In genomic region chr10:13868371-13869321, GRCm38 (mm10) we compare ENCODE assay signal across 8 mouse cellular contexts. TPM values are rescaled to one million over a fixed set of nuclear protein-coding genes. Genes with fewer than 3 reads are reported as not detected.
DNase-seq lines count a peak whose midpoint lies in the region; ATAC-seq and TF ChIP-seq lines count a peak whose summit lies in the region.

TSS of gene Aig1 (minus strand) at chr10:13868980.

- no peak for TF ChIP-seq POLR2A in heart, adult 2 months (IDR thresholded peaks at IDR 0.05; ENCODE audit: insufficient read depth, low read depth, low read length)
- no peak for TF ChIP-seq POLR2A in kidney, adult 2 months (IDR thresholded peaks at IDR 0.05; ENCODE audit: low read depth, low read length)

- H3K9ac ChIP-seq in embryonic facial prominence, embryonic 12.5 days, result peak within 1 kb of the TSS; percentile 64
- peak within 1 kb of the TSS; percentile 77 for H3K9ac ChIP-seq in heart, adult 2 months (ENCODE audit: low read depth, low read length)
- H3K9ac ChIP-seq in midbrain, embryonic 11.5 days (ENCODE audit: low read length), result peak within 1 kb of the TSS; percentile 86

- H3K9me3 ChIP-seq in embryonic facial prominence, embryonic 12.5 days, result no peaks in the 10 kb centered on the region
- H3K9me3 ChIP-seq in limb, embryonic 10.5 days (replicated peaks), result no peaks in the 10 kb centered on the region
- H3K9me3 ChIP-seq in midbrain, embryonic 11.5 days (ENCODE audit: control insufficient read depth, low read length), result no peaks in the 10 kb centered on the region; the same call in 1 of the 2 replicates

- peak; percentile 61 for TF ChIP-seq CTCF in heart, adult 2 months (IDR thresholded peaks at IDR 0.05)
- TF ChIP-seq CTCF in kidney, adult 2 months (conservative IDR thresholded peaks at IDR 0.05; ENCODE audit: insufficient read depth, insufficient read length, low read depth, low read length), result no peak

- H3K79me2 ChIP-seq in heart, adult 2 months (replicated peaks; ENCODE audit: control insufficient read depth, insufficient read depth, low read length), result no peaks in the 10 kb centered on the region; the same call in 1 of the 2 replicates

- no peaks in the 10 kb centered on the region for H3K36me3 ChIP-seq in embryonic facial prominence, embryonic 12.5 days
- no peaks in the 10 kb centered on the region for H3K36me3 ChIP-seq in heart, adult 2 months (ENCODE audit: control insufficient read depth, insufficient read depth, low read length)
- H3K36me3 ChIP-seq in kidney, adult 2 months (ENCODE audit: control insufficient read depth, insufficient read depth, low read length), result no peaks in the 10 kb centered on the region
- no peaks in the 10 kb centered on the region for H3K36me3 ChIP-seq in limb, embryonic 10.5 days
- no peaks in the 10 kb centered on the region for H3K36me3 ChIP-seq in midbrain, embryonic 11.5 days (ENCODE audit: control insufficient read depth, insufficient read depth, low read length)

- peak; percentile 84 for DNase-seq in adrenal gland, postnatal 25 days
- peak; percentile 88 to 90 for DNase-seq in heart, adult 2 months
- peak; percentile 87 for DNase-seq in kidney, adult 2 months
- peak; percentile 72 for DNase-seq in limb, embryonic 10.5 days (ENCODE audit: low spot score)
- peak; percentile 93 for DNase-seq in midbrain, embryonic 11.5 days (ENCODE audit: low spot score, missing footprints)
- peak; percentile 71 for DNase-seq in right cerebral cortex, postnatal 4 days
- DNase-seq in yolk sac, embryonic 10.5 days (ENCODE audit: low spot score), result peak; percentile 76

- H3K4me2 ChIP-seq in embryonic facial prominence, embryonic 12.5 days (replicated peaks), result peak within 1 kb of the TSS; percentile 73
- peak within 1 kb of the TSS; percentile 73 for H3K4me2 ChIP-seq in midbrain, embryonic 11.5 days

- ATAC-seq in embryonic facial prominence, embryonic 12.5 days (ENCODE audit: insufficient number of reproducible peaks, insufficient read depth, low FRiP score, low TSS enrichment), result peak; percentile 90
- ATAC-seq in midbrain, embryonic 11.5 days (ENCODE audit: low FRiP score), result peak; percentile 94

- 0 out of 2 replicates have a peak within 1 kb of the TSS, but pooled peaks have one; percentile 23 for H3K27ac ChIP-seq in embryonic facial prominence, embryonic 12.5 days
- H3K27ac ChIP-seq in heart, adult 2 months, result peak within 1 kb of the TSS; percentile 91
- H3K27ac ChIP-seq in kidney, adult 2 months (ENCODE audit: insufficient read depth, low read depth, low read length), result peak within 1 kb of the TSS; percentile 8
- H3K27ac ChIP-seq in limb, embryonic 10.5 days, result peak within 1 kb of the TSS; percentile 83
- no peak within 1 kb of the TSS for H3K27ac ChIP-seq in midbrain, embryonic 11.5 days (ENCODE audit: low read depth, low read length)

- H3K4me1 ChIP-seq in embryonic facial prominence, embryonic 12.5 days, result no peaks in the 10 kb centered on the region; the same call in 1 of the 2 replicates
- H3K4me1 ChIP-seq in heart, adult 2 months (ENCODE audit: control insufficient read depth, insufficient read depth, low read length), result peaks cover 7% of the 10 kb centered on the region
- peaks cover 3% of the 10 kb centered on the region; the same call in 1 of the 2 replicates for H3K4me1 ChIP-seq in kidney, adult 2 months (ENCODE audit: control insufficient read depth, insufficient read depth, low read length)
- H3K4me1 ChIP-seq in limb, embryonic 10.5 days, result peaks cover 11% of the 10 kb centered on the region; the same call in 1 of the 2 replicates
- H3K4me1 ChIP-seq in midbrain, embryonic 11.5 days (ENCODE audit: control insufficient read depth, insufficient read depth, low read length), result 0 out of 2 replicates have a peak, but pooled peaks cover 2% of the 10 kb centered on the region

- no peak for TF ChIP-seq EP300 in heart, adult 2 months (IDR thresholded peaks at IDR 0.05; ENCODE audit: insufficient read depth, low read depth, low read length)

- no peaks in the 10 kb centered on the region for H3K27me3 ChIP-seq in embryonic facial prominence, embryonic 12.5 days
- H3K27me3 ChIP-seq in heart, adult 2 months (ENCODE audit: control insufficient read depth, insufficient read depth, low read length), result no peaks in the 10 kb centered on the region
- H3K27me3 ChIP-seq in kidney, adult 2 months (replicated peaks; ENCODE audit: control insufficient read depth, insufficient read depth, low read length), result no peaks in the 10 kb centered on the region
- H3K27me3 ChIP-seq in limb, embryonic 10.5 days (ENCODE audit: low read depth, poor library complexity, severe bottlenecking), result no peaks in the 10 kb centered on the region; the same call in 1 of the 2 replicates
- no peaks in the 10 kb centered on the region for H3K27me3 ChIP-seq in midbrain, embryonic 11.5 days (ENCODE audit: control insufficient read depth, insufficient read depth, low read length)

- 3% methylated on average over 69 of the region's 77 CpGs for WGBS in embryonic facial prominence, embryonic 12.5 days
- 3% methylated on average over 77 of the region's 77 CpGs for WGBS in heart, adult 2 months
- 2% methylated on average over 77 of the region's 77 CpGs for WGBS in kidney, adult 2 months
- 4% methylated on average over 62 of the region's 77 CpGs for WGBS in limb, embryonic 10.5 days
- WGBS in midbrain, embryonic 11.5 days, result 3% methylated on average over 68 of the region's 77 CpGs

- peak within 1 kb of the TSS; percentile 67 for H3K4me3 ChIP-seq in embryonic facial prominence, embryonic 12.5 days
- peak within 1 kb of the TSS; percentile 63 for H3K4me3 ChIP-seq in heart, adult 2 months
- H3K4me3 ChIP-seq in kidney, adult 2 months (ENCODE audit: insufficient read depth, low read depth, low read length), result peak within 1 kb of the TSS; percentile 52
- peak within 1 kb of the TSS; percentile 79 for H3K4me3 ChIP-seq in limb, embryonic 10.5 days
- peak within 1 kb of the TSS; percentile 80 for H3K4me3 ChIP-seq in midbrain, embryonic 11.5 days (ENCODE audit: low read depth, low read length)

- intact Hi-C loops in heart, adult 2 months (cut with DNase I), result loop anchor here (5.0 kb wide), 1 partner anchor 306 kb away; no protein-coding TSS in a partner anchor

RNA-seq across cellular contexts. Expression of gene Aig1, which starts in this region (rescaled TPM):
- 28.8 and 32.8 TPM in 2 replicates for total RNA-seq in adrenal gland, postnatal 25 days (2021)
- polyA plus RNA-seq in embryonic facial prominence, embryonic 12.5 days (2016; fragmentation: Nextera tagmentation; extraction: Ambion mirVana), result 28.4 and 29.1 TPM in 2 replicates
- total RNA-seq in heart, adult 2 months (2021), result 10 to 100 TPM; 54.5 to 62.8 TPM
- polyA plus RNA-seq in heart, adult 2 months (2012; rRNA removed), result 71.0 and 120 TPM in 2 replicates
- 68.4 and 80.4 TPM in 2 replicates for polyA plus RNA-seq in kidney, adult 2 months (2012; rRNA removed)
- polyA plus RNA-seq in limb, embryonic 10.5 days (2016; fragmentation: Nextera tagmentation; extraction: Ambion mirVana), result 10.4 and 11.2 TPM in 2 replicates
- polyA plus RNA-seq in midbrain, embryonic 11.5 days (2014; fragmentation: Nextera tagmentation; extraction: Ambion mirVana), result 27.4 and 28.2 TPM in 2 replicates
